Mouse (Mus musculus) heart, embryonic 13.5 days (tissue): ENCODE results near the gene Elmod1. TPM values are rescaled to one million over a fixed set of nuclear protein-coding genes. Genes with fewer than 3 reads are reported as not detected.
A peak's percentile ranks its signal among the peaks of the same experiment; 100 is the strongest.
"Not testable (repeated sequence)": the region's sequence is repeated elsewhere in the genome, so short reads cannot be mapped to it uniquely, and the experiment has no call there.

Experiments
- ATAC-seq: fragments of 200-750 bp; cut with Nextera tagmentation; 2 replicates; pipeline ENCODE4 v1.8.0; 2017; ENCODE audit warnings: moderate TSS enrichment; ENCODE audit not compliant: insufficient number of reproducible peaks, low FRiP score, low TSS enrichment; ENCODE audit errors: extremely low read depth
- H3K27ac ChIP-seq: fragments of 300-500 bp; sonication (generic); replicated peaks from 2 replicates; pipeline ENCODE4 v1.5.1; 2015; ENCODE audit warnings: moderate library complexity, mild to moderate bottlenecking, inconsistent platforms
- H3K27me3 ChIP-seq: fragments of 300-500 bp; sonication (generic); replicated peaks from 2 replicates; pipeline ENCODE4 v1.6.1; 2015; ENCODE audit warnings: mild to moderate bottlenecking, inconsistent platforms
- H3K36me3 ChIP-seq: fragments of 300-500 bp; sonication (generic); 2 replicates; pipeline ENCODE4 v1.6.1; 2015; ENCODE audit warnings: mild to moderate bottlenecking, inconsistent platforms
- H3K4me1 ChIP-seq: fragments of 300-500 bp; sonication (generic); 2 replicates; pipeline ENCODE4 v1.6.1; 2015; ENCODE audit warnings: inconsistent platforms
- H3K4me2 ChIP-seq: fragments of 300-500 bp; sonication (generic); 2 replicates; pipeline ENCODE4 v1.6.1; 2015; ENCODE audit warnings: inconsistent platforms, mild to moderate bottlenecking, moderate library complexity
- H3K4me3 ChIP-seq: fragments of 300-500 bp; sonication (generic); 2 replicates; pipeline ENCODE4 v1.5.1; 2015; ENCODE audit warnings: moderate library complexity, mild to moderate bottlenecking, inconsistent platforms
- H3K9ac ChIP-seq: fragments of 300-500 bp; sonication (generic); 2 replicates; pipeline ENCODE4 v1.6.1; 2015; ENCODE audit warnings: inconsistent platforms, mild to moderate bottlenecking, moderate library complexity
- H3K9me3 ChIP-seq: fragments of 300-500 bp; sonication (generic); 2 replicates; pipeline ENCODE4 v1.6.1; 2016; ENCODE audit warnings: inconsistent platforms
- WGBS: fragments of 180-500 bp; shearing (Covaris S2); methylation state at CpG from one replicate; pipeline ENCODE4 v1.1.7; 2015; ENCODE audit warnings: mixed read lengths; 5-methylcytosine and 5-hydroxymethylcytosine counted together
- polyA plus RNA-seq: library from polyadenylated mRNA; unstranded; fragments of >200 nt; fragmentation: Nextera tagmentation; extraction: Ambion mirVana; gene quantifications from 2 replicates; pipeline ENCODE4 v1.2.1, GENCODE M21; 2015

Elmod1 gene
- polyA plus RNA-seq, result not detected in 2 replicates

DNA sequence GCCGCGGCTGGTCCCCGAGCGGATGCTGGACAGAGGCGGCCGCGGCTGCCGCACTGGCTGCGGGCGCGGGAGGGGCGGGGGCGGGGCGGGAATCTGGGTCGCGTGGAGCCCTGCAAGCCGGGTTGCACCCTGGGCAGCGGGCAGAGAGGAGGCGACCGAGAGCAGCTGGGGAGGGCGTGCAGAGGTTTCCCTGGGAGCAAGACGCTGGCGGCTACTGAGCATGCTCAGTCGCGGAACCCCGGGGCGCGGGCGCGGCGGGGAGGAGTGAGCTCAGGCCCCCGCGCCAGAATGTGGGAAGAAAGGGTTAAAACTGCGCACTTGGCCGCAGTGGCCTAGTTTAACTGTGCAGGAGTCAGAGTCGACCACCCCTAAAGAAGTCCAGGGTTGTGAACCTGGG, at the start of gene Elmod1:
TSS of gene Elmod1 (minus strand) at position 180 of the 397 bp plus-strand sequence.
- Histone ChIP-seq H3K27me3 (peaks cover 63% of the 10 kb centered on the region), H3K36me3 (no peaks in the 10 kb centered on the region), H3K27ac (no peak within 1 kb of the TSS), H3K4me2 (peak within 1 kb of the TSS; percentile 94), H3K4me3 (peak within 1 kb of the TSS; percentile 59), H3K9ac (peak within 1 kb of the TSS; percentile 53), H3K4me1 (peaks cover 12% of the 10 kb centered on the region), H3K9me3 (no peaks in the 10 kb centered on the region)
- peak; percentile 8; the same call in 1 of the 2 replicates for ATAC-seq
- WGBS, result under 1% methylated on average over 31 of the region's 36 CpGs

DNA sequence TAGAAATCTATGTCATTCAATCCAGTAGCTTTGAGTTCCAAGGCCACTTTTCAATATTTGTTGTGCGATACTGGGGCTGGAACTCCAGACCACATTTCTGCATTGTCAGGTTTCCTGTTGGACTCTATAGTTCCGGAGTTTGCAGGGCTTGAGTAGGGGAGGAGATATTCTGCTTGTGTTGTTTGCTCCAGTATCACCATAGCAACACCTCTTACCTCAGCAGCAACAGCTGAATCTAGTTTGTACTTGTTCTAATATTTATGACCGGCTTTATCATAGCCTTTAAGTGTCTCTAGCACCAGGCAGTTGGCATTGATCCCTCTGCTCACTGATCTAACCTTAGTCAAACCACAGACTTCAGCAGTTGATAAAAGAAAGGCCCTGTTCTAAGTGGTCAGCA, 47.7 kb upstream of the Elmod1 start:
- H3K9ac ChIP-seq, result no peak overlapping the region
- H3K9me3 ChIP-seq, result no peaks in the 10 kb centered on the region; the same call in 1 of the 2 replicates
- H3K4me1 ChIP-seq, result no peaks in the 10 kb centered on the region
- H3K27me3 ChIP-seq, result no peaks in the 10 kb centered on the region
- ATAC-seq, result no peak
- no peak overlapping the region for H3K27ac ChIP-seq
- H3K4me3 ChIP-seq, result no peak overlapping the region
- 52% methylated on average over 3 of the region's 3 CpGs for WGBS
- H3K4me2 ChIP-seq, result no peak overlapping the region
- H3K36me3 ChIP-seq, result no peaks in the 10 kb centered on the region

- Histone ChIP-seq H3K4me3 (no peak overlapping the region), H3K9ac (no peak overlapping the region), H3K4me1 (no peaks in the 10 kb centered on the region), H3K36me3 (no peaks in the 10 kb centered on the region), H3K9me3 (no peaks in the 10 kb centered on the region), H3K27me3 (0 out of 2 replicates have a peak, but pooled peaks cover 3% of the 10 kb centered on the region), H3K27ac (no peak overlapping the region), H3K4me2 (no peak overlapping the region)
- no peak for ATAC-seq
- WGBS, result 61% methylated on average over 1 of the region's 1 CpGs
These were observed 19.4 kb upstream of the Elmod1 start for GRCm38 (mm10) chr9:53994528-53994927.

GRCm38 (mm10) chr9:53992567-53992966, 17.5 kb upstream of the Elmod1 start:
- H3K36me3 ChIP-seq, H3K9me3 ChIP-seq, H3K27me3 ChIP-seq, H3K27ac ChIP-seq, H3K4me2 ChIP-seq, H3K9ac ChIP-seq, ATAC-seq, H3K4me3 ChIP-seq, H3K4me1 ChIP-seq: not testable (repeated sequence)

GRCm38 (mm10) chr9:53990921-53991320, 15.8 kb upstream of the Elmod1 start:
- H3K4me2 ChIP-seq, result no peak overlapping the region
- no peak overlapping the region for H3K27ac ChIP-seq
- H3K4me3 ChIP-seq, result no peak overlapping the region
- H3K36me3 ChIP-seq, result no peaks in the 10 kb centered on the region
- WGBS, result 5% methylated on average over 3 of the region's 3 CpGs
- no peak overlapping the region for H3K9ac ChIP-seq
- H3K27me3 ChIP-seq, result peaks cover 3% of the 10 kb centered on the region; the same call in 1 of the 2 replicates
- H3K9me3 ChIP-seq, result no peaks in the 10 kb centered on the region
- no peaks in the 10 kb centered on the region for H3K4me1 ChIP-seq
- no peak for ATAC-seq

DNA sequence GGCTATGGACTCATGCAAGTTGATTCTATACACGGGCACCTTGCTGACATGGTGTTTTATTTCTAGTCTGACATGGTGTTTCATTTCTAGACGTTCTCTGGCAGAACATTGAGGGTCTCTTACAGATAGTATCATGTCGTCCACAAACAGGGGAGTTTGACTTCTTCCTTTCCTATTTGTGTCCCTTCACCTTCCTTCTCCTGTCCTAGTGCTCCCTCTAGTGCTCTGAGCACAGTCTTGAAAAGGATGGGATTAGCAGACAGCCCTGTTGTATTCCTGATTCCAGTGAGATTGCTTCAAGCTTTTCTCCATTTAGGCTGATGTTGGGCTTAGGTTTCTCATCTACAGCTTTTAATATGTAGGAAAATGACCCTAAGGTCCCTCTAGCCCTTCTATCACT, 11.9 kb upstream of the Elmod1 start:
- ATAC-seq, result no peak
- Histone ChIP-seq H3K9me3 (no peaks in the 10 kb centered on the region), H3K27me3 (no peaks in the 10 kb centered on the region; the same call in 1 of the 2 replicates), H3K4me1 (no peaks in the 10 kb centered on the region), H3K27ac (no peak overlapping the region), H3K36me3 (no peaks in the 10 kb centered on the region), H3K9ac (no peak overlapping the region), H3K4me2 (no peak overlapping the region), H3K4me3 (no peak overlapping the region)
- WGBS, result 33% methylated on average over 3 of the region's 3 CpGs

DNA sequence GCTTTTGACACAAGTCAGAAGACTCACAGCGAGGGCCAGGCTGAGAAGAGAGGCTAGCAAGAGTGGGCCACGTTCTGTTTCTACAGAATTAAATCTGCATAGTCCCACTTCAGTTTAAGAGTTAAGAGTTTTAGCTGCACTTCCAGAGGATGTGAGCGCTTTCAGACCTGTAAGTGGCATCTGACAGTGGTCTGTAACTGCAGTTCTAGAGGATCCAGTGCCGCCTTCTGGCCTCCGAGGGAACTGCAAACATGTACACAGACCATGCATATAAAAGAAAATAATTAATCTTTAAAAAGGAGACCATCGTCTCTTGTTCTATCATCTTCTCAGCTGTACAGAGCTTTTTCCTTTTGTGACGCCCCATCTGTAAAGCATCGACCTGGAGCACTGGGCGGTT, 9.8 kb upstream of the Elmod1 start:
- H3K9me3 ChIP-seq, result no peaks in the 10 kb centered on the region
- no peak for ATAC-seq
- H3K4me3 ChIP-seq, result no peak overlapping the region
- no peak overlapping the region for H3K27ac ChIP-seq
- 33% methylated on average over 9 of the region's 9 CpGs for WGBS
- no peaks in the 10 kb centered on the region; the same call in 1 of the 2 replicates for H3K27me3 ChIP-seq
- no peaks in the 10 kb centered on the region for H3K36me3 ChIP-seq
- no peaks in the 10 kb centered on the region for H3K4me1 ChIP-seq
- no peak overlapping the region for H3K9ac ChIP-seq
- H3K4me2 ChIP-seq, result no peak overlapping the region

DNA sequence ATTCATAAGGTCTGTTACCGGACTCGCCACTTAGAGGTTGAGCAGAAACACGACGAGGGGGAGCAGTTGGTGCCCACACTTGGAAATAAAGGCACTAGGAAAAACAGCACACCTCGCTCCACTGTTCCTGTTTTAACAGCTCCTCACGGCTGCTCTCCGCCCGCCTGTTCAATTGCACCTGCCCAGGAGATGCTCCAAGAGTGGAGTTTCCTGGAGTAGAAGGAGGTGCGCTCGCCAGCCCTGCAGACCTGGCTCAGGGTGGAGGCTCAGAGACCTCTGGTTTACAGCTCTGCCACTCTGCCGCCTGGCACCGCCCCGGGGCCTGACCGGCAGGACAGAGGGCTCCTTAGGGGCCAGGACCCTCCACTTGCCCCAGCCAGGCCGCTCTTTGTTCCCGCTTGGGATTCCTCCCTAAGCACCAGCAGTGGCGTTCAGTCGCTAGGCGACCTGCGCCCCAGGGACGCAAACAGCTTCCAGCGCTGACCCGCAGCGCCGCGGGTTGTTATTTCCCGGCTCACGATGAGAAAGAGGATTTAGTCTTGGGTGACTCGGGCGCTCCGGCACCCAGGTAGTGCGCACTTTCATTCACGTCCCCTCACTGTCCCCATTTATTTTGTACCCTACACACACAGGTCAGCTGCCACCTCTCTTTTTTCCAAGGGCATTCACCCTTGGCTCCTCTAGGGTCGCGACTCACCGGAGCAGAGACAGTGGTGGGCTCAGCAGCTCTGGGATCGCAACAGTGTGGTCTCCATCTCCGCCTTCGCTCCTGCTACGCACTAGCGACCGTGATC, 576 bp downstream of the Elmod1 start:
- Histone ChIP-seq H3K4me3 (peak overlapping the region; percentile 59), H3K36me3 (no peaks in the 10 kb centered on the region), H3K27me3 (peaks cover 63% of the 10 kb centered on the region), H3K27ac (no peak overlapping the region), H3K9me3 (no peaks in the 10 kb centered on the region), H3K4me1 (peaks cover 12% of the 10 kb centered on the region), H3K4me2 (peak overlapping the region; percentile 94), H3K9ac (peak overlapping the region; percentile 53)
- ATAC-seq, result no peak; the same call in 1 of the 2 replicates
- 1% methylated on average over 42 of the region's 42 CpGs for WGBS

- Histone ChIP-seq H3K27me3 (peaks cover 63% of the 10 kb centered on the region), H3K4me3 (peak overlapping the region; percentile 59; the same call in 1 of the 2 replicates), H3K36me3 (no peaks in the 10 kb centered on the region), H3K27ac (no peak overlapping the region), H3K9ac (no peak overlapping the region), H3K9me3 (no peaks in the 10 kb centered on the region), H3K4me1 (peaks cover 12% of the 10 kb centered on the region), H3K4me2 (peak overlapping the region; percentile 94)
- ATAC-seq, result no peak
- 28% methylated on average over 13 of the region's 13 CpGs for WGBS
These were observed 1.2 kb downstream of the Elmod1 start for GRCm38 (mm10) chr9:53973929-53974327.

- Histone ChIP-seq H3K9me3 (no peaks in the 10 kb centered on the region), H3K27me3 (peaks cover 62% of the 10 kb centered on the region), H3K4me2 (no peak overlapping the region), H3K4me1 (peaks cover 12% of the 10 kb centered on the region), H3K36me3 (no peaks in the 10 kb centered on the region), H3K27ac (no peak overlapping the region), H3K9ac (no peak overlapping the region), H3K4me3 (no peak overlapping the region)
- ATAC-seq, result no peak
- WGBS, result 67% methylated on average over 5 of the region's 5 CpGs
These were observed 1.9 kb downstream of the Elmod1 start for GRCm38 (mm10) chr9:53973241-53973640.

- no peak for ATAC-seq
- Histone ChIP-seq H3K9me3 (no peaks in the 10 kb centered on the region), H3K4me3 (no peak overlapping the region), H3K9ac (no peak overlapping the region), H3K4me2 (no peak overlapping the region), H3K27ac (no peak overlapping the region), H3K4me1 (peaks cover 12% of the 10 kb centered on the region), H3K27me3 (peaks cover 55% of the 10 kb centered on the region), H3K36me3 (no peaks in the 10 kb centered on the region)
These were observed 2.7 kb downstream of the Elmod1 start for GRCm38 (mm10) chr9:53972358-53972757.
